ENCODE assay signal across 8 mouse cellular contexts in the genomic region with DNA sequence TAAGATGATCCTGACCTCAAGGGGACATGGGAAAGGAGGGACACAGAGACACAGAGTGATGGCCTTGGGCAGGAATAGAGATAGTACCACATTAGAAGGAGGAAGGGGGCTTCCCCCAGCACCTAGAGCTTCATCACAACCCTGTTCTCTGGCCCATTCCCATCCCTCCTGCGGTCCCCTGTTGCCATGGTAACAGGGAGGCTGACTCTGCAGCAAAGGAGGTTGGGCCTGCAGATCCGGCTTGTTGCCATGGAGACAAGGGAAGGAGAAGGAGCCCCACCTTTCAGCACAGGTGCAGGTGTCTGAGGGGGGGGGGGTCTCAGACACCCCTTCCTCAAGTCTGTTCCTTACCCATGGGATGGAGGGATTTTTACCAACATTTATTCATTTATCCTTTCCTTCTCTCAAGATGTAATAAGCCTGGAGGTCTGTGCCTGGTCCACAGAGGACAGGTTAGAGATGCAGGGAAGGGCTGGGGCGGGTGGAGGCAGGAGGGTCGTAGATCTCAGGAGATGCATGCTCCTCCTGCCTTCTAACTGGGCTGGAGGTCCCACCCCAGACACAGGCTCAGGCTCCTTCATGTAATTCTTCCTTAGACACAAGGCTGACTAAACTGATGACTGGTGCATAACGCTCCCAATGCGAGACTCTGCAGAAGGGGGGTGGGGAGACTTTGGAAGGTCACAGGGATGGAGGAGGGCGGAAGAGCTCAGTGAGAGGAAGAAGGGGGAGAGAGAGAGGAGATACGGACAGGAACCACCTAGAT. TPM values are rescaled to one million over a fixed set of nuclear protein-coding genes. Genes with fewer than 3 reads are reported as not detected.
DNase-seq lines count a peak whose midpoint lies in the region; ATAC-seq lines count a peak whose summit lies in the region.

No protein-coding gene starts in this region.

- H3K9me3 ChIP-seq in neural tube, embryonic 13.5 days: no peaks in the 10 kb centered on the region
- no peaks in the 10 kb centered on the region for H3K9me3 ChIP-seq in heart, embryonic 10.5 days

- WGBS in neural tube, embryonic 13.5 days: 17% methylated on average over 8 of the region's 8 CpGs
- WGBS in heart, embryonic 10.5 days: 24% methylated on average over 8 of the region's 8 CpGs

- H3K4me3 ChIP-seq in neural tube, embryonic 13.5 days: peak overlapping the region; percentile 6; the same call in 1 of the 2 replicates
- no peak overlapping the region for H3K4me3 ChIP-seq in heart, embryonic 10.5 days

- H3K4me2 ChIP-seq in neural tube, embryonic 13.5 days: peak overlapping the region; percentile 56

- H3K27me3 ChIP-seq in neural tube, embryonic 13.5 days: peaks cover 52% of the 10 kb centered on the region
- H3K27me3 ChIP-seq in heart, embryonic 10.5 days (ENCODE audit: insufficient read depth, poor library complexity, severe bottlenecking): peaks cover 100% of the 10 kb centered on the region

- peak; percentile 87 for DNase-seq in cerebellum, adult 11-12 months
- DNase-seq in embryo, embryonic 11 days: peak; percentile 72
- DNase-seq in layer of hippocampus, postnatal 14 days (ENCODE audit: low spot score in 2 of 2): peak; percentile 61 to 80
- DNase-seq in heart, embryonic 10.5 days (ENCODE audit: low spot score): no peak
- DNase-seq in kidney, adult 11 months: no peak
- DNase-seq in heart, adult 11 months: no peak
- DNase-seq in liver: no peak

- H3K4me1 ChIP-seq in neural tube, embryonic 13.5 days (replicated peaks): peaks cover 83% of the 10 kb centered on the region
- H3K4me1 ChIP-seq in heart, embryonic 10.5 days: peaks cover 48% of the 10 kb centered on the region

- peak overlapping the region; percentile 97 for H3K27ac ChIP-seq in neural tube, embryonic 13.5 days (replicated peaks)
- H3K27ac ChIP-seq in heart, embryonic 10.5 days: no peak overlapping the region

- H3K9ac ChIP-seq in neural tube, embryonic 13.5 days: peak overlapping the region; percentile 70

- ATAC-seq in neural tube, embryonic 13.5 days (ENCODE audit: low read depth): peak; percentile 37

- H3K36me3 ChIP-seq in neural tube, embryonic 13.5 days: peaks cover 20% of the 10 kb centered on the region
- peaks cover 10% of the 10 kb centered on the region for H3K36me3 ChIP-seq in heart, embryonic 10.5 days

RNA-seq across cellular contexts. Expression of a gene that starts 2.0 kb away (rescaled TPM):
- total RNA-seq in layer of hippocampus, postnatal 14 days (2021): 1,000 to 10,000 TPM; 2,620 to 2,738 TPM
- polyA plus RNA-seq in neural tube, embryonic 13.5 days (2015; fragmentation: Nextera tagmentation; extraction: Ambion mirVana): 261 and 282 TPM in 2 replicates
- 2.2 and 3.5 TPM in 2 replicates for polyA plus RNA-seq in heart, embryonic 10.5 days (2016; fragmentation: Nextera tagmentation; extraction: Ambion mirVana)

RNA-seq across cellular contexts. Expression of a gene that starts 35.2 kb away (rescaled TPM):
- 100 to 1,000 TPM; 262 to 275 TPM for total RNA-seq in layer of hippocampus, postnatal 14 days (2021)
- 255 and 276 TPM in 2 replicates for polyA plus RNA-seq in neural tube, embryonic 13.5 days (2015; fragmentation: Nextera tagmentation; extraction: Ambion mirVana)
- 114 and 151 TPM in 2 replicates for polyA plus RNA-seq in heart, embryonic 10.5 days (2016; fragmentation: Nextera tagmentation; extraction: Ambion mirVana)

Comparison
In these comparisons a context has a peak if more than half of its experiments do, and no peak if none do; other contexts are left out.
1. DNase-seq: peak in cerebellum, adult 11-12 months (single experiment), embryo, embryonic 11 days (single experiment) and layer of hippocampus, postnatal 14 days (2 of 2); none in heart, embryonic 10.5 days (single experiment), kidney, adult 11 months (single experiment), heart, adult 11 months (single experiment) and liver (single experiment).
2. RNA of a gene that starts 2.0 kb away (polyA plus RNA-seq): 261 to 282 TPM in neural tube, embryonic 13.5 days; 2.2 to 3.5 TPM in heart, embryonic 10.5 days; every median in the first group is over 10 times any median in the second.